Mouse (Mus musculus): ENCODE measurements around the gene Olfr1189. TPM values are rescaled to one million over a fixed set of nuclear protein-coding genes. Genes with fewer than 3 reads are reported as not detected.
"Not testable (repeated sequence)": the region's sequence is repeated elsewhere in the genome, so short reads cannot be mapped to it uniquely, and the experiment has no call there.

Olfr1189 gene
- total RNA-seq (2021): not detected
- long read RNA-seq, experiment 1: 0 reads
- long read RNA-seq, experiment 2: 0 reads

GRCm38 (mm10) chr2:88586154-88586553, at the start of gene Olfr1189:
Gene Olfr1189, plus strand, starts transcription at chr2:88586454.
- intact Hi-C loops (cut with DNase I): no loop called here
- DNase-seq (ENCODE audit: low spot score in 2 of 2): no peak

- intact Hi-C loops (cut with DNase I): no loop called here
- DNase-seq (ENCODE audit: low spot score in 2 of 2): no peak
Measured at GRCm38 (mm10) chr2:88556635-88557034, 29.6 kb upstream of the Olfr1189 start, which contains the start of gene Olfr1188. Gene Olfr1188, plus strand, starts transcription at chr2:88556935.

GRCm38 (mm10) chr2:88572696-88573095, 13.6 kb upstream of the Olfr1189 start:
- intact Hi-C loops (cut with DNase I); DNase-seq (ENCODE audit: low spot score in 2 of 2): not testable (repeated sequence)

GRCm38 (mm10) chr2:88640242-88640641, 54.0 kb downstream of the Olfr1189 start, which contains the start of gene Olfr1191-ps1:
Gene Olfr1191-ps1, plus strand, starts transcription at chr2:88640542.
- intact Hi-C loops (cut with DNase I); DNase-seq (ENCODE audit: low spot score in 2 of 2): not testable (repeated sequence)

Other genes starting within 250 kb of the Olfr1189 start
- gene Olfr1176, start 249.7 kb upstream of the Olfr1189 start, total RNA-seq (2021): not detected
- not detected for gene Olfr1177-ps, start 240.0 kb upstream of the Olfr1189 start, total RNA-seq (2021)
- not detected for gene Olfr1178, start 199.4 kb upstream of the Olfr1189 start, total RNA-seq (2021)
- gene Olfr1179, start 180.0 kb upstream of the Olfr1189 start, total RNA-seq (2021): not detected
- not detected for gene Olfr1180, start 167.3 kb upstream of the Olfr1189 start, total RNA-seq (2021)
- not detected for gene Olfr1181, start 160.3 kb upstream of the Olfr1189 start, total RNA-seq (2021)
- gene Gm13757, start 137.3 kb upstream of the Olfr1189 start, total RNA-seq (2021): not detected
- not detected for gene Olfr1183, start 131.6 kb upstream of the Olfr1189 start, total RNA-seq (2021)
- not detected for gene Olfr1184, start 102.9 kb upstream of the Olfr1189 start, total RNA-seq (2021)
- gene Olfr1185-ps1, start 93.1 kb upstream of the Olfr1189 start, total RNA-seq (2021): not detected
- not detected for gene Olfr1186, start 67.9 kb upstream of the Olfr1189 start, total RNA-seq (2021)
- not detected for gene Olfr1188, start 29.5 kb upstream of the Olfr1189 start, total RNA-seq (2021)
- gene Olfr1191-ps1, start 54.1 kb downstream of the Olfr1189 start, total RNA-seq (2021): not detected
- gene Olfr1192-ps1, start 62.1 kb downstream of the Olfr1189 start, total RNA-seq (2021): not detected
- not detected for gene Olfr1193, start 89.2 kb downstream of the Olfr1189 start, total RNA-seq (2021)
- gene Olfr1195, start 102.7 kb downstream of the Olfr1189 start, total RNA-seq (2021): not detected
- not detected for gene Olfr1196, start 118.1 kb downstream of the Olfr1189 start, total RNA-seq (2021)
- not detected for gene Olfr1197, start 145.9 kb downstream of the Olfr1189 start, total RNA-seq (2021)
- gene Olfr1198, start 164.9 kb downstream of the Olfr1189 start, total RNA-seq (2021): not detected
- gene Olfr1199, start 174.0 kb downstream of the Olfr1189 start, total RNA-seq (2021): not detected
- not detected for gene Olfr1200, start 184.0 kb downstream of the Olfr1189 start, total RNA-seq (2021)
- not detected for gene Olfr1201, start 206.6 kb downstream of the Olfr1189 start, total RNA-seq (2021)
- gene Olfr1202, start 228.0 kb downstream of the Olfr1189 start, total RNA-seq (2021): not detected
- not detected for gene Olfr1205, start 243.3 kb downstream of the Olfr1189 start, total RNA-seq (2021)